Mouse (Mus musculus): ENCODE data around the gene Rmdn2.
A peak's percentile ranks its signal among the peaks of the same experiment; 100 is the strongest.

Rmdn2 gene

GRCm38 (mm10) chr17:79616621-79617020 is 5.0 kb downstream of the Rmdn2 start:
- DNase-seq = no peak

GRCm38 (mm10) chr17:79618455-79618854 is 6.8 kb downstream of the Rmdn2 start:
- no peak for DNase-seq

GRCm38 (mm10) chr17:79618984-79619383 is 7.3 kb downstream of the Rmdn2 start:
- no peak for DNase-seq

GRCm38 (mm10) chr17:79622050-79622449 is 10.4 kb downstream of the Rmdn2 start:
- DNase-seq = no peak

GRCm38 (mm10) chr17:79622574-79622973 is 10.9 kb downstream of the Rmdn2 start:
- no peak for DNase-seq

GRCm38 (mm10) chr17:79623841-79624240 is 12.2 kb downstream of the Rmdn2 start:
- no peak for DNase-seq

- no peak for DNase-seq
Measured at GRCm38 (mm10) chr17:79626241-79626816, 14.7 kb downstream of the Rmdn2 start.

- no peak for DNase-seq
Measured at GRCm38 (mm10) chr17:79649893-79650292, 38.2 kb downstream of the Rmdn2 start.

GRCm38 (mm10) chr17:79650297-79650696 is 38.6 kb downstream of the Rmdn2 start:
- no peak for DNase-seq

- DNase-seq = no peak
Measured at GRCm38 (mm10) chr17:79653171-79653570, 41.5 kb downstream of the Rmdn2 start.

GRCm38 (mm10) chr17:79654187-79654586 is 42.5 kb downstream of the Rmdn2 start:
- DNase-seq = no peak

- no peak for DNase-seq
Measured at GRCm38 (mm10) chr17:79657785-79658184, 46.1 kb downstream of the Rmdn2 start.

- no peak for DNase-seq
Measured at GRCm38 (mm10) chr17:79658452-79658851, 46.8 kb downstream of the Rmdn2 start.

- no peak for DNase-seq
Measured at GRCm38 (mm10) chr17:79658863-79659262, 47.2 kb downstream of the Rmdn2 start.

- DNase-seq = peak; percentile 55 to 84
Measured at GRCm38 (mm10) chr17:79661387-79661786, 49.7 kb downstream of the Rmdn2 start.

- DNase-seq = no peak
Measured at GRCm38 (mm10) chr17:79661848-79662247, 50.2 kb downstream of the Rmdn2 start.

GRCm38 (mm10) chr17:79663393-79664105 is 51.9 kb downstream of the Rmdn2 start:
- DNase-seq = no peak

GRCm38 (mm10) chr17:79664106-79664417 is 52.4 kb downstream of the Rmdn2 start:
- no peak for DNase-seq

GRCm38 (mm10) chr17:79670837-79671236 is 59.2 kb downstream of the Rmdn2 start:
- no peak for DNase-seq

GRCm38 (mm10) chr17:79695106-79695505 is 83.4 kb downstream of the Rmdn2 start:
- no peak for DNase-seq

GRCm38 (mm10) chr17:79695541-79695940 is 83.9 kb downstream of the Rmdn2 start:
- DNase-seq = no peak

- DNase-seq = peak in 1 of 2 experiments; percentile 47
Measured at GRCm38 (mm10) chr17:79699197-79699596, 87.5 kb downstream of the Rmdn2 start.

GRCm38 (mm10) chr17:79700871-79701270 is 89.2 kb downstream of the Rmdn2 start:
- no peak for DNase-seq

GRCm38 (mm10) chr17:79705671-79706455 is 94.2 kb downstream of the Rmdn2 start:
- DNase-seq = no peak
